Mouse (Mus musculus) cortical plate, adult 2 months (tissue): ENCODE measurements around the gene Rab23.

Experiments used
- CTCF ChIP-seq: fragments of 200-500 bp; IDR thresholded peaks from 2 replicates; pipeline ENCODE4 v1.5.1; 2011; ENCODE audit warnings: mild to moderate bottlenecking, control low read depth, low read length; ENCODE audit not compliant: insufficient read depth; ENCODE audit errors: extremely low read depth
- POLR2A ChIP-seq: fragments of 200-500 bp; IDR thresholded peaks from 2 replicates; pipeline ENCODE4 v1.6.1; 2011; ENCODE audit warnings: mild to moderate bottlenecking, low read length, control low read depth; ENCODE audit not compliant: insufficient read depth; ENCODE audit errors: extremely low read depth

GRCm38 (mm10) chr1:33754965-33755735 is 35.5 kb downstream of the Rab23 start:
- TF ChIP-seq CTCF = no peak
- no peak for TF ChIP-seq POLR2A
